Mouse (Mus musculus) kidney, postnatal 10 days (tissue): ENCODE measurements around the gene Akap13.

Experiments
- DNase-seq: peaks from one replicate; pipeline ENCODE4 v3.0.0; 2021; ENCODE audit warnings: mixed read lengths

Akap13 gene

DNA sequence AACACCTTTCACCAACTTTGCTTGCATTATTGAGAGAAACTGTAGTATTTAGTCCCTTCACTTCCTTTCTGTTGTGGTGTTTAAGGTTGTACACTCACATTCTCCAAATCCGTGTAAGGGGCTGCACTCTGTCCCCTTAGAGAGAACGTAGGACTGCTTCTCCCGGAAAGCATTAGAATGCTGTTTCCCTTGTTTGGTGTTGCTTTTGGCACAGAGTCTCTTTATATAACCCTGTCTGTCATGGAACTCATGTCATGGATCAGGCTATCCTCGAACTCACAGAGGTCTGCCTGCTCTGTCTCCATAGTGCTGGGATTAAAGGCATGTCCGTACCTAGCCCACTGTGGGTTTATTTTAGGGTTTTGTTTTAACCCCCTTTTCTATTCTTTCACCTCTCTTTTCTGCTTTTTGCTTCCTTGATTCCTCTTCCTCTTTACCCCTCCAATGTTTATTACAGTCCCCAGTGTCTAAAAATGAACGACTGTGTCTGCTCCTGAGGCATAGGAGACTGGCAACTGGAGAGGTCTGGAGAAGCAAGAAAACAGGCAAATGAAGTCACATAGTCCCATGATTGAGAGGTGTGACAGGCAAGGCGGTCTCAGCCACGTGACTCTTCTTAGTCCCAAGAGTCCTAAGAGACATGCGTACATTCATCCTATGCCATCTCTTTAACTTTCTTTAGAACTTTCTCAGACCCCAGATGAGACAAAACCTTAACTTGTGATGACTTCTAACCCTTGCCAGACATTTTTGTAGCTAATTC is 186.3 kb downstream of the Akap13 start:
- no peak for DNase-seq

- DNase-seq = peak; percentile 80
Observed at GRCm38 (mm10) chr7:75642178-75642777, 186.9 kb downstream of the Akap13 start.

DNA sequence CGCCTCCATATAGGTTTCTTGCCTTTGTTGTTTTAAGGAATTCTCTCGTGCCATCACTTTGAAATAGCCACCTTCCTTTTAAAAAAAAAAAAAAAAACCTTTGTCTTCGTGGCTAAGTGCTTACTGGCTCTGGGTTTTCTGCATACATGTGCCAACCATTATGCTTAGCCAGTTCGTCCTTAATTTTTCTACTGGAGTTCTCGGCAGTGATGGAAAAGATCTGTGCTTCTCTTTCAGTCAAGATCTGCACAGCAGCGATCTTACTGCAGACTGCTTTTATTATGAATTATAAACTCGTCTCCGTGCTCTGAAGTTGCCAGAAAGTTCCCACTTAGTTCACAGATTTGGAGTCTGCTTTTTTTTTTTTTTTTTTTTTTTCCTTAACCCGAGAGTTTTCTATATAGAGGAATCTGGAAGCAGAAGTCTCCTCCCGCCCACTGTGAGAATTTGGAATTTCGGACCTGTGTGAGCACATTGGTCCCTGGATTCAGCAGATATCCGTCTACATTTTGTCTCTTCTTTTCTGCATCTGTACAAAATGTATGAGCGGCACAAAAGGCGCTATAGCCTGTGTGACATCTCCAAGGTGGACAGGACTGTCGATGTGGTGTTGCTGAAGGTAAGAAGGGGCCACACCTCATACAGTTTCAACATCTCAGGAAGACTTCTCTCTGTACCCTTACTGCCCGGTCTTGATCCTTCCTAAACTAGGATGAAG is 187.7 kb downstream of the Akap13 start:
- no peak for DNase-seq

- DNase-seq = peak; percentile 56
Observed at GRCm38 (mm10) chr7:75643986-75644385, 188.7 kb downstream of the Akap13 start.

GRCm38 (mm10) chr7:75644585-75644984 is 189.3 kb downstream of the Akap13 start:
- no peak for DNase-seq

DNA sequence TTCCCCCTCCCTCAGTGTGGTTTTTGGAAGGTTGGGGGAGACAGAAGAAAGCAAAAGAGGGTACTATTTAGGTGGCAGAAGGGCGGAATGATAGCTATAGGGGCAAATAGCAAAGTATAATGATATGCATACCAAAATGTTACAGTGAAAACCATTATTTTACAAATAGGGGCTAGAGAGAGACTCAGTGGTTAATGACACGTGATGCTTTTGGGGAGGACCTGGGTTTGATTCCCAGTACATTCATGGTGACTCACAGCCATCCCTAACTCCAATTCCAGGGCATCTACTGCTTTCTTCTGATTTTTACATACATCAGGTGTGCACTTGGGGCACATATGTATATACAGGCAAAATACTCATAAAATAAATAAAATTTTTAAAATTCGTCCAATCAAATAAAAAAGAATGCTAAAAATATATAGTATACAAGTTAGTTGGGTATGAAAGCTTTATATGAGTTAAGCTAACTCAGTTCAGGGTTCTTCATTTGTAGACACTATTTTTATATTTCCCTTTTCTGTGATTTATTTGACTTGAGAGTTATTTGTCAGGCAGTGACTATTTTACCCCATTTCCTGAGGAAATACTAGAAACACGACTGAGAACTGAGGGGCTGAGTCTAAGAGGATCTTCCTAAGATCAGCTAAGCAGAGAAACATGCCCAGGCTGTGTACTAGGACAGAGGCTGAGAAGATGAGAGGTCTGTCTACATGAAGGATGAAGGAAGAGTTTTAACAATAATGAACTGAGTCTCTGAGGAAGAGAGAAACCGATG is 190.0 kb downstream of the Akap13 start:
- no peak for DNase-seq

DNA sequence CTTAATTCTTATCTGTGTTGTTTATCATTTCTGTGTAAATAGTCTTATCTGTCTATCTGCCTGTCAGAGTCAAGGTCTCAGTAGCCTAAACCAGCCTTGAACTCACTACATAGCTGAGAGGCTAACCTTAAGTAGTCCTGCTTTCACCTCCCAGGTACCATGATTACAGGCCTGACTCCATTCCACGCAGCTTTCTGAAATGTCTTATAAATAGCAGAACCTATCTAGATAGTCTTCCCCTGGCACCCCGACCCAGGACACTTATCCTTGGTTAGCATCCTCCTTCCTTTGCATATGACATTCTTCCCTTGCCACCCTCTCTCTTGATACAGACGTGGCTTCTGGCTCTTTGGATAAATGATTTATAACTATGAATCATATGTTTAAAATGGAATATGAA is 192.7 kb downstream of the Akap13 start:
- DNase-seq = no peak

DNA sequence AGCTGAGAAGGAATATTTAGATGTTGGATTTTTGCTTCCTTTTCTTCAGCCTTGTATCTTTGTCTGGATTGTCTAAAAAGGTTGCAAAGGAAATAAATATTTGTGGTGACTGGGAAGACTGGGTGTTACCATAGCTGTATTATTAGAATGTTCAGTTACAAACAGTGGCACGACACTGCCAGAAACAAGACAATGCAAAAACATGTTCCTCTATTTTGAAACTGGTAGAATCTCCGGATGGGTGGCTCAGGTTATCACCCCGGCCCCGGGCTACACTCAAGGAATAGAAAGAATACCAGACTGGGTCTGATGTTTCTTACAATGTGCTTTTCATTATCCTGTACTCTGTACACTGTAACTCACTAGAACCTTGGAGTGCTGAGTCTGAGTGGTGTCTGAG is 193.6 kb downstream of the Akap13 start:
- peak; percentile 31 for DNase-seq

- no peak for DNase-seq
Observed at GRCm38 (mm10) chr7:75649966-75650365, 194.6 kb downstream of the Akap13 start.

DNA sequence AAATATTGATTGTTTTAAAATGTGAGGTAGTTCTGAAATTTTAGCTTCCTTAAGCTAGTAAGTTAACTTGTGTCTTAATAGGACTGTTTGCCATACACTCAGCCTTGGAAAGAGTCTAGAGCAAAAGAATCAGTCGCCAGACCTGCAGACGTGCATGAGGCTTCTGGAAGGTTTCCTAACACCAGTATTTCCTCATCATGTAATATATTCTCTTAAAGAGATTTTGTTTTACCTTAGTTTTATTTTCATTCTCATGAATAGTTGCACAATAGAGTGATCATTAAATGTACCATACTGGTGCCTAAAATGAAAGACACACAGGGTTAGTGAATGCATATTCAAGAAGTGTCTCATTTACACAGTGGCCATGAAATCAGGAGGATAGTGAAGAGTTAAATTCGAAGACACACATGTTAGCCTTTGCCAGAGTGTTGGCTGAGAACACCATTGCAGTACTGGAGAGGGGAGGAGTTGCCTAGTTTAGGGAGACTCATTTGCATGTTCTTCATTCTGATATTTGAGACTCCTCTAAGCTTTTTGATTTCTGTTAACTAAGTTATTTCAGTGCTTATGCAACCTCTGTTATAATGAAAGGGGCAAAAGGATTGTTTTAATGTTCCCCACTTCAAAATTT is 198.5 kb downstream of the Akap13 start:
- DNase-seq = no peak

GRCm38 (mm10) chr7:75655180-75656074 is 200.1 kb downstream of the Akap13 start:
- DNase-seq = no peak

DNA sequence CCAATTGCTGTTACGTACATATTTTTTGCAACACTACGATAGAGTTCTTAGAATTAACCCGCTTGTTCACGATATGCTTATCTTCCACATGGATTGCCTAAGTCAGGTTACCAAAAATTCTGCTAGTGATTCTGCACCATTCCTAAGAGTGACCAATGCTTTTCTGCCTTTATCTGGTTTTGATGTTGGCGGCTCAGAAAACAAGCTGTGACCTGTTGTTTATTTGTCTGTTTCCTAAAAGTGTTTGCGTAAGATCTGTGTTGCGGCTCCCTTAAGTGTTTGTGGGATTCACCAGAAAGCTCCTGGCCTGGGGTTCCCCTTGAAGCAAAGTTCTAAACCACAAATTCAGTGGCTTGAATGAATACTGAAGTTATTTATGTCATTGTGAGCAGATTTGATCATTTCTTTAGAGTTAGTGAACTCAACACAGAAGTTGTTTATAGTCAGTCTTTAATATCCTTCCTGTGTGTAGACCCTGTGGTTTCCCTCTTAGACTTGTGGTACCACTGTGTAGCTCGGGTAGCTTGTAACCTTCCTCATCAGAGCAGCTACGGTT is 201.0 kb downstream of the Akap13 start:
- DNase-seq = no peak

- DNase-seq = no peak
Observed at GRCm38 (mm10) chr7:75656896-75657295, 201.6 kb downstream of the Akap13 start.

DNA sequence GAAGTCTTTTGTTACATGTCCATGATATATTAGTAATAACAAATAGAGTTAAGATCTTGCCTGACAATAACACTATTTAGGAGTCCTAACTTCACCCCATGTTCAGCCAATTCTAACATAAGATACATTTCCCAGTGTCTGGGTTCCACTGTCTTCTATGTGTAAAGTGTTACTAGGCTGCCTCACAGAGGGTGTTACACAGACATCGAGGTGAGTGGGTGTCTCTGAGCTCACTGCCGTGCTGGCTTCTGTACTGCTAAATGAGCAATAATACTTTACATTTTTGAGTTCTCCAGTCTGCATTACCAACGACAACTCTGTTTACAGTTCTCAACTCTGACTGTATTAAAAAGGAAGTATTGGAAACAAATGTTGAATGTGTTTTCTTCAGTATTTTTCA is 209.1 kb downstream of the Akap13 start:
- no peak for DNase-seq

GRCm38 (mm10) chr7:75666982-75667381 is 211.6 kb downstream of the Akap13 start:
- DNase-seq = no peak

DNA sequence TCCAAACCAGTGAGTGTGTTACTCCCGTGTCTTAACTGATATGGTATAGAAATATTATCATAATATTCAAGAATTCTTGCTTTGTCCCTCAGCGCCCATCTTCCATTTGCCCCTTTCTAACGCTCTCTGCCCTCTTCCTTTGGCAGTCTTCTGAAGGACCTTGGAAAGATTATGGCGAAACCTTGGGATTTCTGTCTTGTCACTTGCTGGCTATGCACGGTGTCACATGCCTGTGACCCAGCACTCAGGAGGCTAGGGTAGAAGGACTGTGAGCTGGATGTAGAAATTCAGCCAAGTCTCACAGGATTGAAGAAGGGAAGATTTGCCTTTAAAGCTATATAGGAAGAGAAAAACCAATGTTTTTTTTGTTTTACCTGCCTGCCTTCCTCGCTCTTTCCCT is 212.2 kb downstream of the Akap13 start:
- DNase-seq = no peak

GRCm38 (mm10) chr7:75668396-75668795 is 213.1 kb downstream of the Akap13 start:
- DNase-seq = no peak

DNA sequence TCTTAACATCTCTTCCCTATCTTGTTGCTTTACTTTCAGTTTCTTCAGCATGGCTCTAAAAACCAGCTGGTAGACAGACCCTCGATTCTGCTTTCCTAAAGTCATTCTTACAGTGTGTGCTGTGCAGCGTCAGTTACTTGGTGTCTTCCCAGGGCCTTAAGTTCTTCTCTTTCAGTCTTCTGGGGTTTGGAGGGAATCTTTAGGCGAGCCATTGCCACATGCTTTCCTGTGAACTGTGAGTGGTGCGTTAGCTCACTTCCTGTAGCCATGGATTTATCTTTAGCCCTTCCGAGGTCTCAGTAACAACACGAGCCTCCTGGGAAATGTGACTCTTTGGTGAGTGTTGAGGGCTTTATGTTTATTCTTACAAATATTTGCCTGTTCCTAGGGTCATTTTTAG is 214.1 kb downstream of the Akap13 start:
- DNase-seq = peak; percentile 19

GRCm38 (mm10) chr7:75679631-75680030 is 224.3 kb downstream of the Akap13 start:
- no peak for DNase-seq

DNA sequence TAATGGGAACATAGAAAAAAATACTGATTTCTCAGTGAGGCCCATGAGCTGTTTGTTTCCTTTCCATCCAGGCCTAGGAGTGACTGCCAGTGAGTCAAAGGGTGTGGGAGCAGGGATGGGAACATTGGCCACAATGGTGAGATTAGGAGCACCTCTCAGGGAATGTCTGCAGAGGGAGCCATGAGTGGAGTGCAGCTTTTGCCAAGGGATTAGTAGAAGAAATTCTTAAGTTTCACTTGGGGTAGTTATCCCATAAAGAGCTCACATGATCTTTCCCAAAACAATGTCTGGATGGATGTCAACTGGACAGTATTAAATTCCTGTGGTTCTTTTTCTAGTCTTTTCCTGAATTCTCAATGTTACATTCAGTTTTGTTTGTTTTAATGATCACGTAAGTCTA is 227.6 kb downstream of the Akap13 start:
- DNase-seq = no peak

DNA sequence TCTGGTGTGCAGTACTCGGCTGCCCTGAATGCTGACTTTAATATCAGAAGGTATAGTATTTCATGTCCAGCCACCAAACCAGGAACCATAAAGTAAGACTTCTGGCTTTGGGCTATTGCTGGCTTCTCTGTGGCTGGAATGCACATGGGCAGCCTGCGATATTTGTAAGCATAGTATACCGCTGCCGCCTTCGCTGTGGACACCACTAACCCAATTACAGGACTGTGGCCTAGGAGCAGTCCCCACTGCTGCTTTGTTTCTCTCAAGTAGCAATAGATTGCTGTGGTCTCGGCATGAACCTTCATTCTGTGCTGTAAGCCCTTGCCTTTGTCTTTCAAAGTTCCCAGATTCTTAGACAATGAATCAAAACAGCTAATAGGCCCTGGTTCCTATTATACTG is 228.1 kb downstream of the Akap13 start:
- no peak for DNase-seq
